ENCODE assay signal across 9 mouse cellular contexts in the genomic region with DNA sequence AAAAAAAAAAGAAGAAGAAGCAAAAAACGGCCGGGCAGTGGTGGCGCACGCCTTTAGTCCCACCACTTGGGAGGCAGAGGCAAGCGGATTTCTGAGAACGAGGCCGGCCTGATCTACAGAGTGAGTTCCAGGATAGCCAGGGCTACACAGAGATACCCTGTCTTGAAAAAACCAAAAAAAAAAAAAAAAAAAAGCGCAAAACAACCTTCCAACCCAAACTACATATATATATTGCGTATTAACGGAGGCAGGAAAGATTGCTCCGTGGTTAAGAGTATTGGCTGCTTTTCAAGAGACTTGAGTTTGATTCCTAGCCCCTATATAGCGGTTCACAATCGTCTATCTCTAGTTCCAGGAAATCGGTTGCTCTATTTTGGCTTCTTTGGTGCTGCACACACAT. TPM values are rescaled to one million over a fixed set of nuclear protein-coding genes. Genes with fewer than 3 reads are reported as not detected.
DNase-seq lines count a peak whose midpoint lies in the region; ATAC-seq and TF ChIP-seq lines count a peak whose summit lies in the region.
"Had no signal": no experiment of that assay in that cellular context is flagged by ENCODE, and none has a peak within 500 bp of the region (broad histone marks: within the 10 kb centered on the region; RNA-seq: fewer than 3 reads in every experiment).

No protein-coding gene starts in this region.

- no peak for TF ChIP-seq EP300 in liver, postnatal 0 days (IDR thresholded peaks at IDR 0.05; ENCODE audit: low read depth)

- no peak for ATAC-seq in kidney, embryonic 16.5 days (ENCODE audit: low FRiP score, low TSS enrichment)
- ATAC-seq in embryonic facial prominence, embryonic 12.5 days (ENCODE audit: insufficient number of reproducible peaks, insufficient read depth, low FRiP score, low TSS enrichment) = no peak
- ATAC-seq in hindbrain, embryonic 13.5 days (ENCODE audit: low FRiP score) = no peak
- ATAC-seq in liver, postnatal 0 days = peak; percentile 0; the same call in 1 of the 2 replicates

- H3K9me3 ChIP-seq in kidney, embryonic 16.5 days (ENCODE audit: low read length) = no peaks in the 10 kb centered on the region
- H3K9me3 ChIP-seq in embryonic facial prominence, embryonic 12.5 days = no peaks in the 10 kb centered on the region
- H3K9me3 ChIP-seq in hindbrain, embryonic 13.5 days = no peaks in the 10 kb centered on the region
- H3K9me3 ChIP-seq in liver, postnatal 0 days (ENCODE audit: low read length) = no peaks in the 10 kb centered on the region

- peaks cover 8% of the 10 kb centered on the region; the same call in 1 of the 2 replicates for H3K4me1 ChIP-seq in kidney, embryonic 16.5 days (ENCODE audit: insufficient read depth, low read length)
- H3K4me1 ChIP-seq in embryonic facial prominence, embryonic 12.5 days = peaks cover 14% of the 10 kb centered on the region
- H3K4me1 ChIP-seq in hindbrain, embryonic 13.5 days (replicated peaks) = peaks cover 33% of the 10 kb centered on the region
- peaks cover 12% of the 10 kb centered on the region; the same call in 1 of the 2 replicates for H3K4me1 ChIP-seq in liver, postnatal 0 days (ENCODE audit: insufficient read depth)

- no peak for DNase-seq in kidney, postnatal 25 days
- no peak for DNase-seq in liver, postnatal 0 days
- DNase-seq in adrenal gland, adult 2 months = no peak
- no peak for DNase-seq in urinary bladder, postnatal 36 days (ENCODE audit: low spot score in 2 of 2)
- no peak for DNase-seq in frontal cortex, postnatal 25 days (ENCODE audit: low spot score in 2 of 2)

- no peak overlapping the region for H3K9ac ChIP-seq in kidney, embryonic 16.5 days (replicated peaks; ENCODE audit: low read length)
- no peak overlapping the region for H3K9ac ChIP-seq in embryonic facial prominence, embryonic 12.5 days
- no peak overlapping the region for H3K9ac ChIP-seq in hindbrain, embryonic 13.5 days
- no peak overlapping the region for H3K9ac ChIP-seq in liver, postnatal 0 days (replicated peaks)

- H3K27me3 ChIP-seq in kidney, embryonic 16.5 days (ENCODE audit: insufficient read depth, low read length) = no peaks in the 10 kb centered on the region
- H3K27me3 ChIP-seq in embryonic facial prominence, embryonic 12.5 days = no peaks in the 10 kb centered on the region
- no peaks in the 10 kb centered on the region for H3K27me3 ChIP-seq in hindbrain, embryonic 13.5 days
- H3K27me3 ChIP-seq in liver, postnatal 0 days (ENCODE audit: insufficient read depth, low read length) = no peaks in the 10 kb centered on the region

- no peak overlapping the region for H3K27ac ChIP-seq in kidney, embryonic 16.5 days (ENCODE audit: low read length)
- no peak overlapping the region for H3K27ac ChIP-seq in embryonic facial prominence, embryonic 12.5 days
- H3K27ac ChIP-seq in hindbrain, embryonic 13.5 days = peak overlapping the region; percentile 66
- H3K27ac ChIP-seq in liver, postnatal 0 days (ENCODE audit: low read depth) = no peak overlapping the region

- peak overlapping the region; percentile 63 for H3K4me2 ChIP-seq in kidney, embryonic 16.5 days (replicated peaks; ENCODE audit: low read depth, low read length)
- H3K4me2 ChIP-seq in embryonic facial prominence, embryonic 12.5 days (replicated peaks) = peak overlapping the region; percentile 58
- H3K4me2 ChIP-seq in hindbrain, embryonic 13.5 days = peak overlapping the region; percentile 73; the same call in 1 of the 2 replicates
- peak overlapping the region; percentile 92 for H3K4me2 ChIP-seq in liver, postnatal 0 days (ENCODE audit: low read depth, low read length)

- TF ChIP-seq CTCF in liver, postnatal 0 days (IDR thresholded peaks at IDR 0.05; ENCODE audit: low read depth) = no peak

- 89% methylated on average over 14 of the region's 14 CpGs for WGBS in kidney, embryonic 16.5 days
- WGBS in embryonic facial prominence, embryonic 12.5 days = 82% methylated on average over 13 of the region's 14 CpGs
- WGBS in hindbrain, embryonic 13.5 days = 90% methylated on average over 14 of the region's 14 CpGs
- WGBS in liver, postnatal 0 days (ENCODE audit: insufficient replicate concordance) = 82% methylated on average over 14 of the region's 14 CpGs

- H3K4me3 ChIP-seq in kidney, embryonic 16.5 days (ENCODE audit: low read length) = peak overlapping the region; percentile 72; the same call in 1 of the 2 replicates
- peak overlapping the region; percentile 61; the same call in 1 of the 2 replicates for H3K4me3 ChIP-seq in embryonic facial prominence, embryonic 12.5 days
- H3K4me3 ChIP-seq in hindbrain, embryonic 13.5 days = no peak overlapping the region
- H3K4me3 ChIP-seq in liver, postnatal 0 days (ENCODE audit: low read depth, low read length) = peak overlapping the region; percentile 77; the same call in 1 of the 2 replicates

- no peaks in the 10 kb centered on the region for H3K36me3 ChIP-seq in kidney, embryonic 16.5 days (ENCODE audit: insufficient read depth, low read length)
- no peaks in the 10 kb centered on the region for H3K36me3 ChIP-seq in embryonic facial prominence, embryonic 12.5 days
- H3K36me3 ChIP-seq in hindbrain, embryonic 13.5 days = no peaks in the 10 kb centered on the region
- no peaks in the 10 kb centered on the region for H3K36me3 ChIP-seq in liver, postnatal 0 days (replicated peaks; ENCODE audit: insufficient read depth, low read length)

RNA-seq across cellular contexts. Expression of a gene that starts 0.7 kb away (rescaled TPM):
- polyA plus RNA-seq in kidney, embryonic 16.5 days (2015; fragmentation: Nextera tagmentation; extraction: Ambion mirVana) = 34.0 and 35.6 TPM in 2 replicates
- polyA plus RNA-seq in embryonic facial prominence, embryonic 12.5 days (2016; fragmentation: Nextera tagmentation; extraction: Ambion mirVana) = 51.7 and 52.3 TPM in 2 replicates
- 63.8 and 66.2 TPM in 2 replicates for polyA plus RNA-seq in hindbrain, embryonic 13.5 days (2015; fragmentation: Nextera tagmentation; extraction: Ambion mirVana)
- polyA plus RNA-seq in liver, postnatal 0 days (2015; fragmentation: Nextera tagmentation; extraction: Ambion mirVana) = 14.0 and 15.5 TPM in 2 replicates
- 10 to 100 TPM; 28.7 to 30.3 TPM for total RNA-seq in adrenal gland, adult 2 months (2021)
- 0.78 and 0.98 TPM in 2 replicates for polyA plus RNA-seq in adrenal gland, adult 2 months (2012; rRNA removed)

RNA-seq across cellular contexts. Expression of a gene that starts 8.5 kb away (rescaled TPM):
- polyA plus RNA-seq in kidney, embryonic 16.5 days (2015; fragmentation: Nextera tagmentation; extraction: Ambion mirVana) = 38.0 and 38.4 TPM in 2 replicates
- polyA plus RNA-seq in embryonic facial prominence, embryonic 12.5 days (2016; fragmentation: Nextera tagmentation; extraction: Ambion mirVana) = 44.0 and 45.1 TPM in 2 replicates
- 58.8 and 60.6 TPM in 2 replicates for polyA plus RNA-seq in hindbrain, embryonic 13.5 days (2015; fragmentation: Nextera tagmentation; extraction: Ambion mirVana)
- polyA plus RNA-seq in liver, postnatal 0 days (2015; fragmentation: Nextera tagmentation; extraction: Ambion mirVana) = 11.1 and 12.6 TPM in 2 replicates
- 10 to 100 TPM; 51.1 to 60.5 TPM for total RNA-seq in adrenal gland, adult 2 months (2021)
- 2.5 and 3.3 TPM in 2 replicates for polyA plus RNA-seq in adrenal gland, adult 2 months (2012; rRNA removed)

RNA-seq across cellular contexts. Expression of a gene that starts 20.3 kb away (rescaled TPM):
- polyA plus RNA-seq in kidney, embryonic 16.5 days (2015; fragmentation: Nextera tagmentation; extraction: Ambion mirVana) = 8.9 and 10.6 TPM in 2 replicates
- polyA plus RNA-seq in embryonic facial prominence, embryonic 12.5 days (2016; fragmentation: Nextera tagmentation; extraction: Ambion mirVana) = 17.5 and 17.6 TPM in 2 replicates
- 91.5 and 96.5 TPM in 2 replicates for polyA plus RNA-seq in hindbrain, embryonic 13.5 days (2015; fragmentation: Nextera tagmentation; extraction: Ambion mirVana)
- 0.64 and 0.80 TPM in 2 replicates for polyA plus RNA-seq in liver, postnatal 0 days (2015; fragmentation: Nextera tagmentation; extraction: Ambion mirVana)
- 10 to 100 TPM; 10.0 to 14.6 TPM for total RNA-seq in adrenal gland, adult 2 months (2021)
- polyA plus RNA-seq in adrenal gland, adult 2 months (2012; rRNA removed) = 3.6 and 3.7 TPM in 2 replicates

RNA-seq across cellular contexts. Expression of a gene that starts 34.5 kb away (rescaled TPM):
- polyA plus RNA-seq in kidney, embryonic 16.5 days (2015; fragmentation: Nextera tagmentation; extraction: Ambion mirVana) = 1.4 TPM in 2 replicates
- polyA plus RNA-seq in embryonic facial prominence, embryonic 12.5 days (2016; fragmentation: Nextera tagmentation; extraction: Ambion mirVana) = 0.67 and 1.3 TPM in 2 replicates
- 9.8 and 10.0 TPM in 2 replicates for polyA plus RNA-seq in hindbrain, embryonic 13.5 days (2015; fragmentation: Nextera tagmentation; extraction: Ambion mirVana)
- 0.59 and 0.72 TPM in 2 replicates for polyA plus RNA-seq in liver, postnatal 0 days (2015; fragmentation: Nextera tagmentation; extraction: Ambion mirVana)
- total RNA-seq in adrenal gland, adult 2 months (2021) = 1 to 10 TPM; 2.4 to 6.5 TPM
- 2.4 and 2.5 TPM in 2 replicates for polyA plus RNA-seq in adrenal gland, adult 2 months (2012; rRNA removed)
- total RNA-seq: gastrocnemius, adult 18-20 months had no signal

RNA-seq across cellular contexts. Expression of a gene that starts 36.9 kb away (rescaled TPM):
- polyA plus RNA-seq in kidney, embryonic 16.5 days (2015; fragmentation: Nextera tagmentation; extraction: Ambion mirVana) = 0.37 and 0.41 TPM in 2 replicates
- 0.26 and 0.37 TPM in 2 replicates for polyA plus RNA-seq in embryonic facial prominence, embryonic 12.5 days (2016; fragmentation: Nextera tagmentation; extraction: Ambion mirVana)
- polyA plus RNA-seq in hindbrain, embryonic 13.5 days (2015; fragmentation: Nextera tagmentation; extraction: Ambion mirVana) = 0.74 and 2.9 TPM in 2 replicates
- polyA plus RNA-seq in liver, postnatal 0 days (2015; fragmentation: Nextera tagmentation; extraction: Ambion mirVana) = not detected in 2 replicates
- not detected for total RNA-seq in adrenal gland, adult 2 months (2021)
- polyA plus RNA-seq in adrenal gland, adult 2 months (2012; rRNA removed) = not detected in 2 replicates
- total RNA-seq: gastrocnemius, adult 18-20 months had no signal
